Mouse (Mus musculus) C2C12 (cell line): ENCODE measurements around the gene Pgam5.

Experiments
- CTCF ChIP-seq: IDR thresholded peaks from one replicate; pipeline ENCODE4 v1.5.1; 2011; ENCODE audit not compliant: control insufficient read depth, insufficient read depth, insufficient read length
- MAX ChIP-seq: IDR thresholded peaks from one replicate; pipeline ENCODE4 v1.6.1; 2011; ENCODE audit warnings: mild to moderate bottlenecking, control low read depth
- MYOG ChIP-seq: IDR thresholded peaks from one replicate; pipeline ENCODE4 v1.6.1; 2011; ENCODE audit not compliant: control insufficient read depth, insufficient read length; ENCODE audit errors: extremely low read depth
- USF1 ChIP-seq: IDR thresholded peaks from one replicate; pipeline ENCODE4 v1.6.1; 2011; ENCODE audit warnings: low read depth, mild to moderate bottlenecking, control low read depth, moderate library complexity

DNA sequence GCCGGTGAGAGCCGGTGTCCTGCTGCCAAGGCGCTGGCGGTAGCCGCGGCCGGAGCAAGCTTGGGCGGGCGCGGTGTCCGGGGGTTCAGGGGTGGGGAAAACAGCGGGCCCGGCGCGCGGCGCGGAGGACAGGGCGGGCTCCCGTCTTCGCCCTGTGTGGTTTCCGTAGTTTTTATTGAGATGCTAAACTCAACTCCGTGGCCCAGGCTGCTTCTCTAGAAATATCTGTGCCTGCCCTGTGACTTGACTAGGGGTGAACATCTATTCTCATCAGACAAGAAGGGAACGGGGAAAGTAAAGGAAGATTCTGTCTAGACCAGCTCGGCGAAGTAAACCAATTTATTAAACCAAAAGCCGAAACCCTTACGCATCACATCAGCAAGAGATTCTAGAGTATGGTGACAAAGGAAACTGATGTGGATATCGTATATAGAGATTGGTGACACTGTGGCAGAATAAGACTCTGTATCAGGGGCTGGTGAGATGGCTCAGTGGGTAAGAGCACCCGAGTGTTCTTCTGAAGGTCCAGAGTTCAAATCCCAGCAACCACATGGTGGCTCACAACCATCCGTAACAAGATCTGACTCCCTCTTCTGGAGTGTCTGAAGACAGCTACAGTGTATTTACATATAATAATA, 16.9 kb upstream of the Pgam5 start:
- no peak for TF ChIP-seq CTCF
- no peak for TF ChIP-seq USF1
- no peak for TF ChIP-seq MAX
- TF ChIP-seq MYOG, result no peak
